Mouse (Mus musculus) forebrain, embryonic 11.5 days (tissue): ENCODE measurements at regions not wholly inside any gene's neighbourhood (a gene's known extent, or its start where the extent isn't known, plus 50 kb on each side); places are given as distances from the start of the nearest gene placed in this dataset.

Experiments used
- ATAC-seq: fragments of 200-750 bp; cut with Nextera tagmentation; replicated peaks from 2 replicates; pipeline ENCODE4 v1.8.0; 2017; ENCODE audit warnings: moderate TSS enrichment; ENCODE audit not compliant: low FRiP score
- DNase-seq: peaks from one replicate; pipeline ENCODE4 v3.0.0-alpha.2; 2017; ENCODE audit warnings: low spot score
- H3K27ac ChIP-seq: fragments of 300-500 bp; sonication (generic); 2 replicates; pipeline ENCODE4 v1.5.1; 2014; ENCODE audit warnings: low read depth, low read length
- H3K27me3 ChIP-seq: fragments of 300-500 bp; sonication (generic); 2 replicates; pipeline ENCODE4 v1.6.1; 2014; ENCODE audit warnings: mild to moderate bottlenecking, low read length, mixed read lengths; ENCODE audit not compliant: control insufficient read depth, insufficient read depth
- H3K36me3 ChIP-seq: fragments of 300-500 bp; sonication (generic); 2 replicates; pipeline ENCODE4 v1.6.1; 2014; ENCODE audit warnings: mild to moderate bottlenecking, low read length, moderate library complexity, mixed read lengths; ENCODE audit not compliant: control insufficient read depth, insufficient read depth
- H3K4me1 ChIP-seq: fragments of 300-500 bp; sonication (generic); replicated peaks from 2 replicates; pipeline ENCODE4 v1.6.1; 2014; ENCODE audit warnings: low read length, mixed read lengths; ENCODE audit not compliant: control insufficient read depth, insufficient read depth
- H3K4me2 ChIP-seq: fragments of 300-500 bp; sonication (generic); 2 replicates; pipeline ENCODE4 v1.6.1; 2014; ENCODE audit warnings: low read depth, mild to moderate bottlenecking, low read length, moderate library complexity, mixed read lengths; ENCODE audit not compliant: severe bottlenecking
- H3K4me3 ChIP-seq: fragments of 300-500 bp; sonication (generic); 2 replicates; pipeline ENCODE4 v1.5.1; 2014; ENCODE audit warnings: low read depth, low read length
- H3K9ac ChIP-seq: fragments of 300-500 bp; sonication (generic); 2 replicates; pipeline ENCODE4 v1.6.1; 2014; ENCODE audit warnings: low read length
- H3K9me3 ChIP-seq: fragments of 300-500 bp; sonication (generic); 2 replicates; pipeline ENCODE4 v1.6.1; 2016; ENCODE audit warnings: low read length, mixed read lengths; ENCODE audit not compliant: control insufficient read depth
- WGBS: fragments of 180-500 bp; shearing (Covaris S2); extraction: QIAGEN DNeasy Blood & Tissue Kit; methylation state at CpG from one replicate; pipeline ENCODE4 v1.1.7; 2014; 5-methylcytosine and 5-hydroxymethylcytosine counted together

DNA sequence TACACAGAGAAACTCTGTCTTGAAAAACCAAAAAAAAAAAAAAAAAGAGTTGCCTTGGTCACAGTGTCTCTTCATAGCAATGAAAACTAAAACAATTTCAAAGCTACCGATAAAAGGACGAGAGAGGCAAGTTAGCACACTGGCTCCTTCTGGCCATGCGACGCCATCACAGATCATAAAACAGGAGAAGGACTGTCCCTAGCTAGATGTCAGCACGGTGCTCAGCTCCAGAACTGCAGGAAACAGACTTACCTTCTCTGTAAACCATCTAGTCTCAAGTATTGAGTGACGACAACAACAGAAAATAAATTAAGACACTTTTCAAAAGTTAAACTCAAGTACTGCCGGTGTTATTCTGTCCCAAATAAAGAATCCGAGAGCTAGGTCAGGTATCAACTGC is 118.7 kb downstream of the Ets2 start:
- 0 out of 2 replicates have a peak, but pooled peaks cover 2% of the 10 kb centered on the region for H3K4me1 ChIP-seq
- no peaks in the 10 kb centered on the region for H3K27me3 ChIP-seq
- no peaks in the 10 kb centered on the region; the same call in 1 of the 2 replicates for H3K9me3 ChIP-seq
- H3K4me2 ChIP-seq, result no peak overlapping the region
- WGBS, result 89% methylated on average over 8 of the region's 8 CpGs
- H3K27ac ChIP-seq, result no peak overlapping the region
- no peak overlapping the region for H3K4me3 ChIP-seq
- H3K9ac ChIP-seq, result no peak overlapping the region
- H3K36me3 ChIP-seq, result no peaks in the 10 kb centered on the region
- DNase-seq (no peak), ATAC-seq (no peak)

GRCm38 (mm10) chr16:95820013-95820412 is 118.1 kb downstream of the Ets2 start:
- no peak overlapping the region for H3K4me3 ChIP-seq
- no peak overlapping the region for H3K27ac ChIP-seq
- no peak overlapping the region for H3K4me2 ChIP-seq
- H3K9me3 ChIP-seq, result no peaks in the 10 kb centered on the region; the same call in 1 of the 2 replicates
- DNase-seq, result no peak
- H3K27me3 ChIP-seq, result no peaks in the 10 kb centered on the region
- H3K4me1 ChIP-seq, result no peaks in the 10 kb centered on the region
- H3K9ac ChIP-seq, result no peak overlapping the region
- ATAC-seq, result no peak
- no peaks in the 10 kb centered on the region for H3K36me3 ChIP-seq
- WGBS, result 84% methylated on average over 1 of the region's 1 CpGs

- no peak for DNase-seq
- Histone ChIP-seq H3K9me3 (no peaks in the 10 kb centered on the region; the same call in 1 of the 2 replicates), H3K4me1 (no peaks in the 10 kb centered on the region), H3K36me3 (no peaks in the 10 kb centered on the region), H3K27me3 (no peaks in the 10 kb centered on the region), H3K9ac (no peak overlapping the region), H3K4me2 (no peak overlapping the region), H3K27ac (no peak overlapping the region), H3K4me3 (no peak overlapping the region)
- WGBS, result 92% methylated on average over 13 of the region's 13 CpGs
- ATAC-seq, result no peak
Measured at GRCm38 (mm10) chr16:95815966-95816365, 114.1 kb downstream of the Ets2 start.

- H3K4me3 ChIP-seq, result no peak overlapping the region
- DNase-seq (no peak), ATAC-seq (no peak)
- H3K9ac ChIP-seq, result no peak overlapping the region
- no peaks in the 10 kb centered on the region for H3K27me3 ChIP-seq
- no peak overlapping the region for H3K4me2 ChIP-seq
- WGBS, result 92% methylated on average over 6 of the region's 6 CpGs
- H3K27ac ChIP-seq, result no peak overlapping the region
- H3K36me3 ChIP-seq, result no peaks in the 10 kb centered on the region
- H3K4me1 ChIP-seq, result no peaks in the 10 kb centered on the region
- H3K9me3 ChIP-seq, result no peaks in the 10 kb centered on the region; the same call in 1 of the 2 replicates
Measured at GRCm38 (mm10) chr16:95815206-95815731, 113.4 kb downstream of the Ets2 start.

- Histone ChIP-seq H3K36me3 (no peaks in the 10 kb centered on the region), H3K27ac (no peak overlapping the region), H3K4me3 (no peak overlapping the region), H3K9ac (no peak overlapping the region), H3K4me1 (no peaks in the 10 kb centered on the region), H3K4me2 (no peak overlapping the region), H3K27me3 (no peaks in the 10 kb centered on the region), H3K9me3 (no peaks in the 10 kb centered on the region; the same call in 1 of the 2 replicates)
- ATAC-seq (no peak), DNase-seq (no peak)
- 85% methylated on average over 9 of the region's 9 CpGs for WGBS
Measured at GRCm38 (mm10) chr16:95814513-95815118, 112.7 kb downstream of the Ets2 start.

DNA sequence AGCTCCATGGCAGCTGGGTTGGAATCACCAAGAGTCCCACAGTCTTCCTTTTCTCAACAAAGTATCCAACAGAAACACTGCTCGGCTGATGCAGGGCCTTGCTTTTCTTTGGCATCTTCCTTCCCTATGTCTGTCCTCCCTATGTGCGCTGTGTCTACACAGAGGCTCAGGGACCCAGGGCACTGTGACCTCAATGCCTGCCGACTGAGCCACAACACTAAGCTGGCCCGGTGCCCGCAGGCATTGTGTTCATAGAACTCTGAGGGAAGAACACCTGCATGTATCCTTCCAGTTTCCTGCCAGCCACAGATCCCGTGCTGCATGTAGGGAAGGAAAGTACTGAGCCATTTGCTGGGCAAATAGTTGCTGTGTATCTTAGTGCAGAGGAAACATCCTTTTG is 109.2 kb downstream of the Ets2 start:
- ATAC-seq, result no peak
- Histone ChIP-seq H3K9me3 (no peaks in the 10 kb centered on the region), H3K4me3 (no peak overlapping the region), H3K27ac (no peak overlapping the region), H3K9ac (no peak overlapping the region), H3K4me2 (no peak overlapping the region), H3K27me3 (no peaks in the 10 kb centered on the region), H3K4me1 (no peaks in the 10 kb centered on the region), H3K36me3 (no peaks in the 10 kb centered on the region)
- no peak for DNase-seq
- WGBS, result 83% methylated on average over 6 of the region's 6 CpGs

DNA sequence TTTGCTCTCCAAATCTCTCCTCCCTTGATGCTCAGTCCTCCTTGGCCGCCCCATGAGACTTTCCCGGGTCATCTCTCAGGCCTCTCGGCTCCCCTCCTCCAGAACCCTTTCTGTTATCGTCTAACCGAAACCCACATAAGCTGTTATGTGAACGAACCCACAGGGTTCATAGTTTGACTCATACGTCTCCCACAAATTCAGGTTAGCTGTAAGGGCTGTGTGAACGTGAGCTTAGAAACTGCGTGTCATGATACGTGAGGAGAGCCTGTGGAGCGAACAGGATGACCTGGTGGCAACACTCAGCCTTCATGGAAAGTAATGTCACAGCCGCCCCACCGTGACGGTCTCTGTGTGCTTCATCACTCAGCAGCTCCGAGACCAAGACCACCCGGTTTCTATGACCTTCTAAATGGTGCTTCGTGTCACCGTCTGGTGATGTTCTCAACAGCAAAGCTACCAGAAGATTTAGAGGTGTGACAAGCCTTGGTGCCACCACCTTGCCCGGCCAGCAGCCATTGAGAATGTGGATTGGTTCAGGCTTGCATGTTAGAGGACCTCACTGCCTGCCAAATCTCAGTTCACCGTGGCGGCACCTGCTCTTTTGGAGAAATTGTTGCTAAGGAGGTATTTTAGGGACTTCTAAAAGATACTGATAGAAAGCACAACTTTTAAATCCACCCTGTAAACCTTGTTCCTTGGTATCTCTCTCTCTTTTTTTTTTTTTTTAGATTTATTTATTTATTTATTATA is 107.4 kb downstream of the Ets2 start:
- WGBS, result 95% methylated on average over 21 of the region's 21 CpGs
- no peaks in the 10 kb centered on the region for H3K9me3 ChIP-seq
- H3K9ac ChIP-seq, result no peak overlapping the region
- no peak overlapping the region for H3K4me3 ChIP-seq
- no peak overlapping the region for H3K27ac ChIP-seq
- no peak overlapping the region for H3K4me2 ChIP-seq
- H3K36me3 ChIP-seq, result no peaks in the 10 kb centered on the region
- ATAC-seq (no peak), DNase-seq (no peak)
- H3K27me3 ChIP-seq, result no peaks in the 10 kb centered on the region
- H3K4me1 ChIP-seq, result no peaks in the 10 kb centered on the region

DNA sequence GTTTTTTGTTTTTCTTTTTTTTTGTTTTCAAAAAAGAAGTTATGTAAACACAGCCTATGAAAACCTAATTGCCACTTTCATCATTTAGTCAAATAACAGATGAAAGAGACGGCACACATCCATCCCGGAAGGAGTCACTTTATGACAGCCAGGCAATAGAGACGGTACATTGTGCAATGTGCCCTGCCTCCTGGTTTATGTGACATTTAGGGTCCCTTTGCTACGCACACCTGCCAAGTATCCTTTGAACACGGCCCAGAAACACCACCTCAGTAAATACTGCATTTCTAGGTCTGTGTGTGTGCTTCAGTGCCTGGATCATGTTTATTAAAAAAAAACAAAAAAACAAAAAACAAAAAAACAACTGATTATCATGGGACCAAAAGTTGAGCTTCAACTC is 104.6 kb downstream of the Ets2 start:
- H3K27ac ChIP-seq, result no peak overlapping the region
- no peaks in the 10 kb centered on the region for H3K9me3 ChIP-seq
- no peak overlapping the region for H3K4me2 ChIP-seq
- no peaks in the 10 kb centered on the region for H3K4me1 ChIP-seq
- WGBS, result 86% methylated on average over 5 of the region's 5 CpGs
- no peak overlapping the region for H3K4me3 ChIP-seq
- no peaks in the 10 kb centered on the region for H3K36me3 ChIP-seq
- DNase-seq (no peak), ATAC-seq (no peak)
- H3K9ac ChIP-seq, result no peak overlapping the region
- no peaks in the 10 kb centered on the region for H3K27me3 ChIP-seq
